Mouse (Mus musculus): ENCODE results near the gene Pold1. TPM values are rescaled to one million over a fixed set of nuclear protein-coding genes. Genes with fewer than 3 reads are reported as not detected.
A peak's percentile ranks its signal among the peaks of the same experiment; 100 is the strongest.

Pold1 gene
- polyA plus RNA-seq (2015; fragmentation: Nextera tagmentation; extraction: Ambion mirVana) = 46.9 and 54.1 TPM in 2 replicates

GRCm38 (mm10) chr7:44548497-44549087 is at the start of gene Pold1:
TSS of gene Pold1 (minus strand) at chr7:44548849.
- Histone ChIP-seq H3K4me3 (peak within 1 kb of the TSS; percentile 65), H3K9ac (replicated peaks) (peak within 1 kb of the TSS; percentile 51), H3K27ac (replicated peaks) (peak within 1 kb of the TSS; percentile 55), H3K4me1 (peaks cover 25% of the 10 kb centered on the region), H3K27me3 (no peaks in the 10 kb centered on the region), H3K9me3 (no peaks in the 10 kb centered on the region), H3K36me3 (peaks cover 24% of the 10 kb centered on the region), H3K4me2 (replicated peaks) (peak within 1 kb of the TSS; percentile 97)
- WGBS = under 1% methylated on average over 43 of the region's 43 CpGs
- peak; percentile 93 for ATAC-seq (replicated peaks)

GRCm38 (mm10) chr7:44598336-44598735 is 49.7 kb upstream of the Pold1 start:
- H3K27me3 ChIP-seq = peaks cover 21% of the 10 kb centered on the region
- no peak overlapping the region for H3K4me2 ChIP-seq (replicated peaks)
- H3K36me3 ChIP-seq = no peaks in the 10 kb centered on the region
- no peak overlapping the region for H3K4me3 ChIP-seq
- no peak for ATAC-seq (replicated peaks)
- H3K27ac ChIP-seq (replicated peaks) = no peak overlapping the region
- H3K9ac ChIP-seq (replicated peaks) = no peak overlapping the region
- 85% methylated on average over 11 of the region's 12 CpGs for WGBS
- H3K4me1 ChIP-seq = peaks cover 26% of the 10 kb centered on the region
- H3K9me3 ChIP-seq = no peaks in the 10 kb centered on the region

- no peaks in the 10 kb centered on the region for H3K36me3 ChIP-seq
- no peaks in the 10 kb centered on the region for H3K9me3 ChIP-seq
- peaks cover 23% of the 10 kb centered on the region for H3K27me3 ChIP-seq
- WGBS = 86% methylated on average over 4 of the region's 4 CpGs
- H3K4me3 ChIP-seq = no peak overlapping the region
- H3K4me1 ChIP-seq = peaks cover 32% of the 10 kb centered on the region
- H3K4me2 ChIP-seq (replicated peaks) = no peak overlapping the region
- no peak overlapping the region for H3K9ac ChIP-seq (replicated peaks)
- no peak overlapping the region for H3K27ac ChIP-seq (replicated peaks)
- ATAC-seq (replicated peaks) = no peak
Observed at GRCm38 (mm10) chr7:44597666-44598065, 49.0 kb upstream of the Pold1 start.

GRCm38 (mm10) chr7:44596996-44597538 is 48.4 kb upstream of the Pold1 start:
- Histone ChIP-seq H3K9ac (replicated peaks) (no peak overlapping the region), H3K4me3 (no peak overlapping the region), H3K36me3 (no peaks in the 10 kb centered on the region), H3K9me3 (no peaks in the 10 kb centered on the region), H3K27ac (replicated peaks) (no peak overlapping the region), H3K27me3 (peaks cover 24% of the 10 kb centered on the region), H3K4me1 (peaks cover 32% of the 10 kb centered on the region), H3K4me2 (replicated peaks) (no peak overlapping the region)
- no peak for ATAC-seq (replicated peaks)
- WGBS = 71% methylated on average over 5 of the region's 5 CpGs

GRCm38 (mm10) chr7:44596051-44596450 is 47.4 kb upstream of the Pold1 start:
- Histone ChIP-seq H3K4me2 (replicated peaks) (no peak overlapping the region), H3K27me3 (peaks cover 22% of the 10 kb centered on the region), H3K36me3 (no peaks in the 10 kb centered on the region), H3K4me1 (peaks cover 37% of the 10 kb centered on the region), H3K4me3 (no peak overlapping the region), H3K9me3 (no peaks in the 10 kb centered on the region), H3K27ac (replicated peaks) (no peak overlapping the region), H3K9ac (replicated peaks) (no peak overlapping the region)
- no peak for ATAC-seq (replicated peaks)
- WGBS = 90% methylated on average over 5 of the region's 6 CpGs

- ATAC-seq (replicated peaks) = no peak
Observed at GRCm38 (mm10) chr7:44595131-44595561, 46.5 kb upstream of the Pold1 start.

GRCm38 (mm10) chr7:44594291-44594690 is 45.6 kb upstream of the Pold1 start:
- H3K27me3 ChIP-seq = peaks cover 19% of the 10 kb centered on the region
- peak overlapping the region; percentile 78 for H3K27ac ChIP-seq (replicated peaks)
- H3K4me1 ChIP-seq = peaks cover 47% of the 10 kb centered on the region
- WGBS = 30% methylated on average over 6 of the region's 6 CpGs
- H3K4me3 ChIP-seq = peak overlapping the region; percentile 51
- no peaks in the 10 kb centered on the region for H3K9me3 ChIP-seq
- no peaks in the 10 kb centered on the region for H3K36me3 ChIP-seq
- ATAC-seq (replicated peaks) = no peak
- peak overlapping the region; percentile 97 for H3K4me2 ChIP-seq (replicated peaks)
- peak overlapping the region; percentile 62 for H3K9ac ChIP-seq (replicated peaks)

More at GRCm38 (mm10) chr7:44595131-44595561, 46.5 kb upstream of the Pold1 start:
- 0 out of 2 replicates have a peak overlapping the region, but pooled peaks have one; percentile 78 for H3K27ac ChIP-seq (replicated peaks)
- H3K36me3 ChIP-seq = no peaks in the 10 kb centered on the region
- WGBS = 94% methylated on average over 20 of the region's 20 CpGs
- H3K4me2 ChIP-seq (replicated peaks) = no peak overlapping the region
- peaks cover 19% of the 10 kb centered on the region for H3K27me3 ChIP-seq
- peaks cover 39% of the 10 kb centered on the region for H3K4me1 ChIP-seq
- no peak overlapping the region for H3K9ac ChIP-seq (replicated peaks)
- no peak overlapping the region for H3K4me3 ChIP-seq
- no peaks in the 10 kb centered on the region for H3K9me3 ChIP-seq

GRCm38 (mm10) chr7:44593775-44594174 is 45.1 kb upstream of the Pold1 start:
- Histone ChIP-seq H3K27me3 (peaks cover 19% of the 10 kb centered on the region), H3K27ac (replicated peaks) (peak overlapping the region; percentile 78), H3K36me3 (no peaks in the 10 kb centered on the region), H3K9ac (replicated peaks) (peak overlapping the region; percentile 62), H3K4me1 (peaks cover 52% of the 10 kb centered on the region), H3K4me3 (peak overlapping the region; percentile 51), H3K9me3 (no peaks in the 10 kb centered on the region), H3K4me2 (replicated peaks) (peak overlapping the region; percentile 97)
- peak; percentile 41 for ATAC-seq (replicated peaks)
- 0% methylated on average over 22 of the region's 22 CpGs for WGBS

GRCm38 (mm10) chr7:44593051-44593450 is 44.4 kb upstream of the Pold1 start:
- ATAC-seq (replicated peaks) = no peak
- 2% methylated on average over 15 of the region's 15 CpGs for WGBS
- peak overlapping the region; percentile 64 for H3K4me3 ChIP-seq
- H3K9me3 ChIP-seq = no peaks in the 10 kb centered on the region
- H3K27ac ChIP-seq (replicated peaks) = no peak overlapping the region
- H3K27me3 ChIP-seq = peaks cover 19% of the 10 kb centered on the region
- H3K36me3 ChIP-seq = no peaks in the 10 kb centered on the region
- H3K9ac ChIP-seq (replicated peaks) = no peak overlapping the region
- peaks cover 59% of the 10 kb centered on the region for H3K4me1 ChIP-seq
- peak overlapping the region; percentile 97 for H3K4me2 ChIP-seq (replicated peaks)

GRCm38 (mm10) chr7:44591348-44592116 is 42.9 kb upstream of the Pold1 start:
- WGBS = under 1% methylated on average over 58 of the region's 60 CpGs
- no peaks in the 10 kb centered on the region for H3K36me3 ChIP-seq
- H3K9ac ChIP-seq (replicated peaks) = peak overlapping the region; percentile 58
- peaks cover 70% of the 10 kb centered on the region for H3K4me1 ChIP-seq
- H3K27ac ChIP-seq (replicated peaks) = no peak overlapping the region
- peak overlapping the region; percentile 64 for H3K4me3 ChIP-seq
- ATAC-seq (replicated peaks) = no peak
- no peaks in the 10 kb centered on the region for H3K9me3 ChIP-seq
- peak overlapping the region; percentile 97 for H3K4me2 ChIP-seq (replicated peaks)
- peaks cover 27% of the 10 kb centered on the region for H3K27me3 ChIP-seq

GRCm38 (mm10) chr7:44590402-44591347 is 42.0 kb upstream of the Pold1 start, which contains the start of gene Kcnc3:
TSS of gene Kcnc3 (plus strand) at chr7:44590664.
- Histone ChIP-seq H3K4me3 (peak within 1 kb of the TSS; percentile 64), H3K9me3 (no peaks in the 10 kb centered on the region), H3K4me2 (replicated peaks) (peak within 1 kb of the TSS; percentile 97), H3K9ac (replicated peaks) (peak within 1 kb of the TSS; percentile 58), H3K27me3 (peaks cover 27% of the 10 kb centered on the region), H3K4me1 (peaks cover 70% of the 10 kb centered on the region), H3K36me3 (no peaks in the 10 kb centered on the region), H3K27ac (replicated peaks) (peak within 1 kb of the TSS; percentile 58)
- under 1% methylated on average over 76 of the region's 80 CpGs for WGBS
- ATAC-seq (replicated peaks) = peak; percentile 92

All from forebrain, embryonic 15.5 days (tissue).